Mouse (Mus musculus) cortical plate, adult 2 months (tissue): ENCODE data around the gene Atp13a2.

Experiments used
- CTCF ChIP-seq: fragments of 200-500 bp; IDR thresholded peaks from 2 replicates; pipeline ENCODE4 v1.5.1; 2011; ENCODE audit warnings: mild to moderate bottlenecking, control low read depth, low read length; ENCODE audit not compliant: insufficient read depth; ENCODE audit errors: extremely low read depth
- POLR2A ChIP-seq: fragments of 200-500 bp; IDR thresholded peaks from 2 replicates; pipeline ENCODE4 v1.6.1; 2011; ENCODE audit warnings: mild to moderate bottlenecking, low read length, control low read depth; ENCODE audit not compliant: insufficient read depth; ENCODE audit errors: extremely low read depth

GRCm38 (mm10) chr4:141020220-141020619, 33.5 kb downstream of the Atp13a2 start:
- TF ChIP-seq CTCF: no peak
- TF ChIP-seq POLR2A: no peak
